Mouse (Mus musculus) cerebellum, adult 2 months (tissue): Measurements from ENCODE around the gene Limk1. TPM values are rescaled to one million over a fixed set of nuclear protein-coding genes. Genes with fewer than 3 reads are reported as not detected.
A peak's percentile ranks its signal among the peaks of the same experiment; 100 is the strongest.

Source experiments
- DNase-seq, 2 experiments: peaks; one replicate each; pipeline ENCODE4 v3.0.0; 2021
- H3K27ac ChIP-seq: fragments of 200-500 bp; 2 replicates; pipeline ENCODE4 v1.5.1; 2012; ENCODE audit warnings: low read length, control low read depth, inconsistent platforms; ENCODE audit not compliant: insufficient read depth
- H3K27me3 ChIP-seq: fragments of 200-500 bp; 2 replicates; pipeline ENCODE4 v1.6.1; 2012; ENCODE audit warnings: inconsistent platforms, mild to moderate bottlenecking, low read length, moderate library complexity; ENCODE audit not compliant: control insufficient read depth, insufficient read depth
- H3K4me1 ChIP-seq: fragments of 200-500 bp; 2 replicates; pipeline ENCODE4 v1.6.1; 2011; ENCODE audit warnings: low read length; ENCODE audit not compliant: control insufficient read depth, insufficient read depth
- H3K4me3 ChIP-seq: fragments of 200-500 bp; replicated peaks from 2 replicates; pipeline ENCODE3; 2011; ENCODE audit warnings: mild to moderate bottlenecking, low read depth, low read length, control low read depth; ENCODE audit not compliant: insufficient read depth
- CTCF ChIP-seq: fragments of 200-500 bp; IDR thresholded peaks from 2 replicates; pipeline ENCODE4 v1.5.1; 2011; ENCODE audit warnings: low read depth, mild to moderate bottlenecking, control low read depth, low read length, moderate library complexity, borderline replicate concordance; ENCODE audit not compliant: insufficient read depth
- POLR2A ChIP-seq: fragments of 200-500 bp; IDR thresholded peaks from 2 replicates; pipeline ENCODE4 v1.6.1; 2011; ENCODE audit warnings: low read length, control low read depth, borderline replicate concordance; ENCODE audit not compliant: insufficient read depth
- WGBS: fragments of 180-500 bp; shearing (Covaris S2); methylation state at CpG from one replicate; pipeline ENCODE4 v1.1.7; 2018; 5-methylcytosine and 5-hydroxymethylcytosine counted together
- polyA plus RNA-seq: library from polyadenylated mRNA; depleted of rRNA; stranded (reverse); fragments of >200 nt; gene quantifications from 2 replicates; pipeline ENCODE4 v1.2.3, GENCODE M21; 2012

Limk1 gene
- polyA plus RNA-seq, 1 experiment: 99.2 TPM

DNA sequence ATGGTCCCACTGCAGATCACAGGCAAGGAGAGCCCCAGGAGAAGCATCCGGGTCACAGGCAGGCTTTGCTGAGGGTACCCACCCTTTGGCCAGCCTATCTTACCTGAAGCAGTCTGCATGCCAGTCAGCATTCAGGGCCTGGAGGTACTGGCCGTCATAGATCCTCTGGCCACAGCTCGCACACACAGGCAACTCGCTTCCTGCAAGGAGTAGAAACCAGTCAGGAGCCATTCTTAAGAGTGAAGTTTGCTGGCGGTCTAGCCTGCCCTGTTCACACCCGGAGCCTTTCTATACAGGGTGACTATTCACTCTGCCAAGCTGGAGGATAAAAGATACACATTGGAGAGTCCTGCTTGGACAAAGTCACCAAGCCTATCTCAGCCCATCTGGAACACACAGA, 1.9 kb downstream of the Limk1 start:
- TF ChIP-seq POLR2A: no peak
- no peak for TF ChIP-seq CTCF
- DNase-seq: no peak
- 85% methylated on average over 6 of the region's 6 CpGs for WGBS
- Histone ChIP-seq H3K4me1 (no peaks in the 10 kb centered on the region; the same call in 1 of the 2 replicates), H3K27ac (no peak overlapping the region), H3K4me3 (no peak overlapping the region), H3K27me3 (no peaks in the 10 kb centered on the region)

- no peak for TF ChIP-seq POLR2A
- TF ChIP-seq CTCF: no peak
- no peak for DNase-seq
- H3K4me1 ChIP-seq: no peaks in the 10 kb centered on the region; the same call in 1 of the 2 replicates
- H3K27ac ChIP-seq: no peak overlapping the region
- H3K4me3 ChIP-seq: no peak overlapping the region
- WGBS: 26% methylated on average over 2 of the region's 2 CpGs
- H3K27me3 ChIP-seq: no peaks in the 10 kb centered on the region
Observed at GRCm38 (mm10) chr5:134684398-134684797, 4.0 kb downstream of the Limk1 start.

DNA sequence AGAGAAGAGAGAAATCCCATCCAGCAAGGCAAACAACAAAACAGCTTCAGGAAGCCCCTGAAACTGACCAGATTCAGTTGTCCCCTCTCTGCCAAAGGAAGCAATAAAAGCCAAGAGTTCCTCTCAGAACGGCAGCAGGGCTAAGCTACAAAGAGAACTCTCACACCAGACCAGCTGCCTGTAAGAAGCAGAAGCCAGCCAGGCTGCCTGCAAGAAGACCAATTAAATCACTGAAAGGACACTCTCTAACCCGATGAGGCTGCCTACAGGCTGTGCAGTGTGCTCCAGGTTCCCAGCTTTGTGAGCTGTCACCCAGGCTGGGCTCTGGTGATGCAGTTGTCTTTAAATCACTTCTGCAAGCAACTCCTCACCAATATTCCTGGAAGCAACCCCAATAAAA, 4.6 kb downstream of the Limk1 start:
- DNase-seq: no peak
- no peaks in the 10 kb centered on the region for H3K27me3 ChIP-seq
- WGBS: 34% methylated on average over 2 of the region's 2 CpGs
- H3K4me3 ChIP-seq: no peak overlapping the region
- H3K27ac ChIP-seq: no peak overlapping the region
- TF ChIP-seq CTCF: no peak
- TF ChIP-seq POLR2A: no peak
- no peaks in the 10 kb centered on the region; the same call in 1 of the 2 replicates for H3K4me1 ChIP-seq

GRCm38 (mm10) chr5:134680238-134680637, 8.2 kb downstream of the Limk1 start:
- TF ChIP-seq POLR2A (no peak), CTCF (no peak)
- Histone ChIP-seq H3K4me1 (no peaks in the 10 kb centered on the region; the same call in 1 of the 2 replicates), H3K27ac (no peak overlapping the region), H3K4me3 (no peak overlapping the region), H3K27me3 (no peaks in the 10 kb centered on the region)
- peak in 1 of 2 experiments; percentile 31 for DNase-seq
- 81% methylated on average over 12 of the region's 12 CpGs for WGBS

- Histone ChIP-seq H3K4me1 (no peaks in the 10 kb centered on the region), H3K27ac (no peak overlapping the region), H3K4me3 (no peak overlapping the region), H3K27me3 (no peaks in the 10 kb centered on the region)
- TF ChIP-seq POLR2A (no peak), CTCF (no peak)
- no peak for DNase-seq
- WGBS: 52% methylated on average over 8 of the region's 8 CpGs
Observed at GRCm38 (mm10) chr5:134678827-134679546, 9.4 kb downstream of the Limk1 start.

- TF ChIP-seq POLR2A: no peak
- TF ChIP-seq CTCF: no peak
- Histone ChIP-seq H3K4me3 (no peak overlapping the region), H3K27ac (no peak overlapping the region), H3K4me1 (no peaks in the 10 kb centered on the region), H3K27me3 (no peaks in the 10 kb centered on the region)
- DNase-seq: no peak
- WGBS: 84% methylated on average over 3 of the region's 3 CpGs
Observed at GRCm38 (mm10) chr5:134678031-134678430, 10.4 kb downstream of the Limk1 start.

DNA sequence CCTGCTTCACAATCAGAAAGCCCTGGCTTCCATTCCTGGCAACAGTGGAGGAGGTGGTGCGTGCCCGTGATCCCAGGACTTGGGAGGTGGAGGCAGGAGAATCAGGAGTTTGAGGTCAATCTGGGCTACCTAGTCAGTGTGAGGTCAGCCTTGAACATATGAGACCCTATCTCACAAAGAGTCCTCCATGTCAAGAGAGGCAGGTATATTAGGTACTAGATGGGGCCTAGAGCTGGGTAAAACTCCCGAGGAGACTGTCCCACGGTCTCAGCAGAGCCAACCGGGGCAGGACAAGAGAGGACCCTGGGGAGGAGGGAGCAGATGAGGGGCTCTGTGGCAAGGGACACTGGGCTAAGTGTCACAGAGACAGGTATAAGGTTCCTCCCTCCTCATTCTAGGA, 10.9 kb downstream of the Limk1 start:
- Histone ChIP-seq H3K27ac (no peak overlapping the region), H3K4me1 (no peaks in the 10 kb centered on the region), H3K27me3 (no peaks in the 10 kb centered on the region), H3K4me3 (no peak overlapping the region)
- DNase-seq: no peak
- no peak for TF ChIP-seq POLR2A
- WGBS: 72% methylated on average over 5 of the region's 5 CpGs
